Mouse (Mus musculus) heart, adult 2 months (tissue): ENCODE results near the gene Tcte2. TPM values are rescaled to one million over a fixed set of nuclear protein-coding genes. Genes with fewer than 3 reads are reported as not detected.

Experiments
- DNase-seq, 2 experiments: peaks; one replicate each; pipeline ENCODE4 v3.0.0; 2021
- H3K27ac ChIP-seq: fragments of 200-600 bp; 2 replicates; pipeline ENCODE4 v1.8.1; 2022
- H3K27me3 ChIP-seq: fragments of 200-500 bp; 2 replicates; pipeline ENCODE4 v1.6.1; 2012; ENCODE audit warnings: mild to moderate bottlenecking, low read length, inconsistent platforms, mixed read lengths; ENCODE audit not compliant: control insufficient read depth, insufficient read depth
- H3K36me3 ChIP-seq: fragments of 200-500 bp; 2 replicates; pipeline ENCODE4 v1.6.1; 2012; ENCODE audit warnings: low read length, inconsistent platforms; ENCODE audit not compliant: control insufficient read depth, insufficient read depth
- H3K4me1 ChIP-seq: fragments of 200-500 bp; 2 replicates; pipeline ENCODE4 v1.6.1; 2011; ENCODE audit warnings: low read length; ENCODE audit not compliant: control insufficient read depth, insufficient read depth
- H3K4me3 ChIP-seq: fragments of 200-600 bp; 2 replicates; pipeline ENCODE4 v1.8.1; 2022
- H3K79me2 ChIP-seq: fragments of 200-500 bp; replicated peaks from 2 replicates; pipeline ENCODE4 v1.6.1; 2012; ENCODE audit warnings: mild to moderate bottlenecking, inconsistent platforms, low read length, moderate library complexity, mixed read lengths; ENCODE audit not compliant: control insufficient read depth, insufficient read depth
- H3K9ac ChIP-seq: fragments of 200-500 bp; 2 replicates; pipeline ENCODE4 v1.6.1; 2012; ENCODE audit warnings: low read depth, mild to moderate bottlenecking, control low read depth, inconsistent platforms, low read length, mixed read lengths
- CTCF ChIP-seq: fragments of 200-600 bp; IDR thresholded peaks from 2 replicates; pipeline ENCODE4 v1.8.1; 2022; ENCODE audit warnings: antibody characterized with exemption, mild to moderate bottlenecking, moderate library complexity
- EP300 ChIP-seq: fragments of 200-500 bp; IDR thresholded peaks from 2 replicates; pipeline ENCODE4 v1.6.1; 2011; ENCODE audit warnings: low read depth, low read length, control low read depth; ENCODE audit not compliant: insufficient read depth
- POLR2A ChIP-seq: fragments of 200-500 bp; IDR thresholded peaks from 2 replicates; pipeline ENCODE4 v1.6.1; 2011; ENCODE audit warnings: mild to moderate bottlenecking, low read depth, low read length, control low read depth; ENCODE audit not compliant: insufficient read depth
- WGBS: fragments of 180-500 bp; shearing (Covaris S2); methylation state at CpG from one replicate; pipeline ENCODE4 v1.1.7; 2018; 5-methylcytosine and 5-hydroxymethylcytosine counted together
- intact Hi-C: fragments of 180-260 bp; cut with DNase I; formaldehyde crosslinking; loops from one replicate; pipeline ENCODE4 v1.15.1; 2025
- polyA plus RNA-seq: library from polyadenylated mRNA; depleted of rRNA; stranded (reverse); fragments of >200 nt; gene quantifications from 2 replicates; pipeline ENCODE4 v1.2.3, GENCODE M21; 2012
- total RNA-seq, 2 experiments: library from RNA; stranded (reverse); gene quantifications; 2 replicates each; pipeline ENCODE4 v1.2.3; 2021

Gene Tcte2
- total and polyA plus RNA-seq, 3 experiments, result 2.5 to 6.3 (median 3.8) TPM

DNA sequence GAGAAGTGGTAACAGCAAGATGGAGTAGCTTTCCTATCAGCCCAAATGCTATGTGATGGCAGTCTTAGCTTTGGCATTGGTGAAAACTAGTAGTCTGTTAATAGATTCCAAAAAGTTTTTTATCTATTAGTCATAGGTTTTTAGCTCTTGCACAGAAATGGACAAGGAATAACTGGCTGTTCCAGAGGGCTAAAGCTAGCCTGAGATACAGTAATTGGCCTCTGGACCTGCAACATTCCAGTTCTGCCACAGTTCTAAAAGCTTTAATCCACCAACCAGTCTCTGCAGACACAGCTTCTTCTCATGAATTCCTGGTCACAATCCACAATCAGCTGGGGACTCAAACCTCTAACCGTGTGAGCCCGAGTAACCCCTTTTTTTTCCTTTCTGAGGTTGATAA lies 64.0 kb downstream of the Tcte2 start:
- 66% methylated on average over 2 of the region's 2 CpGs for WGBS

DNA sequence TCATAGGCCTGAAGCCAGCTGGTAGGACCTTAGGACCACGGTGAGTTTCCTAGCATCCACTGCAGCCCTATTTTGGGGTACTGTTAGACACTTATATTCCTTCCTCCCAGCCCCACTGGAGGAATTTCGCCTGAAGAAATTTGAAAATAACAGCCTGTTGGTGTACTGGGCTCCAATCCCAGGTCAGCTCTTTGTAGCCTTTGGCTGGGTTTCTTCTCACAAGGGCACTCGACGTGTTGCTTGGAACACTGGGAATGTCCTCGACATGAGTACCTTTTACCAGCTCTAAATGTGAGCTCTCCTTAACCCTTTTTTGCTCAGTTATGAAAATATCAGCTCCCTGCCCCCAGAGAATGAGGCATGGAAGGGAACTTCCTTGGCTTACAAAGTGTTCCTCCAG lies 65.7 kb downstream of the Tcte2 start:
- Histone ChIP-seq H3K4me1 (peaks cover 14% of the 10 kb centered on the region), H3K36me3 (no peaks in the 10 kb centered on the region), H3K79me2 (no peaks in the 10 kb centered on the region), H3K27ac (no peak overlapping the region), H3K4me3 (no peak overlapping the region), H3K27me3 (no peaks in the 10 kb centered on the region), H3K9ac (no peak overlapping the region)
- DNase-seq, result no peak
- TF ChIP-seq POLR2A (no peak), CTCF (no peak), EP300 (no peak)
- intact Hi-C loops, result no loop called here
- 45% methylated on average over 5 of the region's 5 CpGs for WGBS

More for the DNA sequence above, 64.0 kb downstream of the Tcte2 start:
- Histone ChIP-seq H3K27me3 (no peaks in the 10 kb centered on the region), H3K4me3 (no peak overlapping the region), H3K79me2 (no peaks in the 10 kb centered on the region), H3K4me1 (peaks cover 15% of the 10 kb centered on the region), H3K27ac (no peak overlapping the region), H3K9ac (no peak overlapping the region), H3K36me3 (no peaks in the 10 kb centered on the region)
- no peak for DNase-seq
- TF ChIP-seq POLR2A (no peak), EP300 (no peak), CTCF (no peak)
- intact Hi-C loops, result no loop called here

DNA sequence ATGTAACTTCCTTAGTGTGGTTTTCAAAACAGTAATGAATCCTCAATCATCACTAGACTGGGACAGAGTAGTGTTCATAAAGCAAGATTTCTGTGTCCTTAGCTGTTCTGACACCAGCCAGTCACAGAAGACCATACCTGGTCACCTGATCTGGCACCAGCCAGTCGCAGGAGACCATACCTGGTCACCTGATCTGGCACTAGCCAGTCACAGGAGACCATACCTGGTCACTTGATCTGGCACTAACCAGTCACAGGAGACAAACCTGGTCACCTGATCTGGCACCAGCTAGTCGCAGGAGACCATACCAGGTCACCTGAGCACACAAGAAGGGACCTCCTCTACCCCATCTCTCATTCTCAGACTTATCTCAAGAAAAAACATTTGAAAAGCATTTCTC lies 66.4 kb downstream of the Tcte2 start:
- no peaks in the 10 kb centered on the region for H3K27me3 ChIP-seq
- no peaks in the 10 kb centered on the region for H3K79me2 ChIP-seq
- H3K4me1 ChIP-seq, result peaks cover 9% of the 10 kb centered on the region
- intact Hi-C loops, result no loop called here
- H3K36me3 ChIP-seq, result no peaks in the 10 kb centered on the region
- no peak for TF ChIP-seq POLR2A
- no peak for TF ChIP-seq EP300
- no peak for TF ChIP-seq CTCF
- WGBS, result 97% methylated on average over 2 of the region's 2 CpGs
- no peak overlapping the region for H3K27ac ChIP-seq
- H3K9ac ChIP-seq, result no peak overlapping the region
- H3K4me3 ChIP-seq, result no peak overlapping the region
- DNase-seq, result no peak

DNA sequence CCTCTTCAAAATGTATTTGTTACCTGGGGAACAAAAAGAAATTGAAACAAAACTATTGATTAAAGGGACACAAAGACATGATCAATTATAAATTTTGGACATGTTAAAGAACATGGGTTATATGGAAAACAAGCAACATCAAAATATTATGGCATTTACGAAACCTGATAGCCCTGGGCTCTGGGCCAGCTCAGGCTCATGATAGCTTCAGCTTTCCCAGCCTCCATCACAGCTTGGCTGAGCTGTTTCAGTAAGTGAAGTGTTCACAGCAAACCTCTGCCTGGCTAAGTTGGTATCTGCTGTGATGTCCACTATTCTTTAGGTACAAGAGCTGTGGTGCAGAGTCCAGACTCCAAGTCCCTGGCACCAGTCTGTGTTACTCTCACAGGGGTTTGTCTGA lies 67.4 kb downstream of the Tcte2 start:
- peaks cover 1% of the 10 kb centered on the region for H3K4me1 ChIP-seq
- H3K36me3 ChIP-seq, result no peaks in the 10 kb centered on the region
- 78% methylated on average over 1 of the region's 1 CpGs for WGBS
- intact Hi-C loops, result no loop called here
- no peak overlapping the region for H3K27ac ChIP-seq
- no peaks in the 10 kb centered on the region for H3K27me3 ChIP-seq
- DNase-seq, result no peak
- no peak overlapping the region for H3K4me3 ChIP-seq
- no peak for TF ChIP-seq CTCF
- no peak for TF ChIP-seq POLR2A
- TF ChIP-seq EP300, result no peak
- no peaks in the 10 kb centered on the region for H3K79me2 ChIP-seq
- no peak overlapping the region for H3K9ac ChIP-seq

DNA sequence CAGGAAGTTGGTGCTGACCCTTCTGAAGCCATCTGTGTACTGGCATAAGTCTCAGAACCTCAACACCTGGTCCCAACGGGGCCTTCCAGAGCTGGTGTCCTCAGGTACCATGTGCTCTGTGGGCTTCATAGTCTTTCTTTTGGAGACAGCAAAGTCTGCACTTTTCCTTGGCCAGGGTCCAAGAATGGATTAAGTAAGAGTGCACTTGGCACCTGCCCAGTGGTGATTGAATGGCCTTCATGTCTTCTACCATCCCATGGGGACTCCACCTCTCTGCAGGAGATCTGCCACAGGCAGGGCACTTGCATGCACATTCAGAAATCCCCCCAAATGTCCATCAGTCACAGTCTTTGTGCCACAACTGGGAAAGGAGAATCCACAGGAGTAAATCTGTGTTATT lies 74.0 kb downstream of the Tcte2 start:
- Histone ChIP-seq H3K36me3 (no peaks in the 10 kb centered on the region), H3K4me3 (no peak overlapping the region), H3K27me3 (no peaks in the 10 kb centered on the region), H3K9ac (no peak overlapping the region), H3K4me1 (peaks cover 10% of the 10 kb centered on the region), H3K79me2 (no peaks in the 10 kb centered on the region), H3K27ac (no peak overlapping the region)
- TF ChIP-seq CTCF (no peak), POLR2A (no peak), EP300 (no peak)
- intact Hi-C loops, result no loop called here
- 88% methylated on average over 1 of the region's 1 CpGs for WGBS
- no peak for DNase-seq

DNA sequence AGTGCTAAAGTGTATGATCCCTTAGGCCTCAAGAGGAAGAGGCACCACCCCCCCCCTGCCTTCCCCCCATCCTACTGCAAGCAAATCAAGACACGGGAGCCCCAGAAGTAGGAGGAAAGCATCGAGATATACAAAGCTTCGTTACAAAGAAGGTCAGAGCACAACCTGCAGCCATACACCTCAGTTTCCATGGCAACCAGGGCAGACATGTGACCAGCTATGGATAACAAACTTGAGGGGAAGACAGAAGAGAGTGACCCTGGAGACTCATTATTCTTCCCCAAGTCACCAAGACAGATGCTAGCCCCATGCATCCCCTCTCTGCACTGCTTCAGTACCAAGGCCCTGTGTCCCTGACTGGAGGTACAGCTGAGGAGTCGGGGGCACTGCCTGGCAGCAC lies 74.5 kb downstream of the Tcte2 start:
- Histone ChIP-seq H3K27me3 (no peaks in the 10 kb centered on the region), H3K4me1 (peaks cover 10% of the 10 kb centered on the region), H3K79me2 (no peaks in the 10 kb centered on the region), H3K27ac (no peak overlapping the region), H3K36me3 (no peaks in the 10 kb centered on the region), H3K4me3 (no peak overlapping the region), H3K9ac (no peak overlapping the region)
- intact Hi-C loops, result no loop called here
- DNase-seq, result no peak
- TF ChIP-seq CTCF (no peak), EP300 (no peak), POLR2A (no peak)
- WGBS, result 77% methylated on average over 4 of the region's 4 CpGs

DNA sequence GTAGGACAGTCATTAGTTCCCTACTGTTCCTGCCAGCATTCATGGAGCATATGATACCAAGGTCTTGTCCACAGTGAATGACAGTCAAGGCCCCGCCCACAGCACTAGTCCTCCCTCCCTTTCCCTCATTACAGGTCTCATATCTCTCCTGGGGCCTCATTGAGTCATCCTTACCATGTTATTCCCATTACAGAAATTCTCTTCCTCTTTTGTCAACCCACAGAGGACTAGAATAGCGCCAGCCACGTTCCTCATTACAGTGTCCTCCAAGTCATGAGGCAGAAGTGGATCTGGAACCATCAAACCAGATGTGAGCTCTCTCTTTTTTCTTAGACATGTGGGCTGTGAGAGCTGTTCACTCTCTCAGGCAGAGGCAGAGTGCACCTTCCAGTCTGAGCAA lies 76.0 kb downstream of the Tcte2 start:
- intact Hi-C loops, result no loop called here

More for the DNA sequence above, 76.0 kb downstream of the Tcte2 start:
- Histone ChIP-seq H3K36me3 (no peaks in the 10 kb centered on the region), H3K4me1 (peaks cover 10% of the 10 kb centered on the region), H3K9ac (no peak overlapping the region), H3K79me2 (no peaks in the 10 kb centered on the region), H3K27me3 (no peaks in the 10 kb centered on the region), H3K4me3 (no peak overlapping the region), H3K27ac (peak overlapping the region; percentile 36)
- TF ChIP-seq EP300 (no peak), CTCF (no peak), POLR2A (no peak)
- DNase-seq, result peak in 1 of 2 experiments; percentile 27
- 38% methylated on average over 3 of the region's 3 CpGs for WGBS
